Mouse (Mus musculus) embryonic facial prominence, embryonic 10.5 days (tissue): ENCODE data around the gene Rab27a. TPM values are rescaled to one million over a fixed set of nuclear protein-coding genes. Genes with fewer than 3 reads are reported as not detected.
"Not testable (repeated sequence)": the region's sequence is repeated elsewhere in the genome, so short reads cannot be mapped to it uniquely, and the experiment has no call there.

Experiments
- DNase-seq: peaks from one replicate; pipeline ENCODE4 v3.0.0-alpha.2; 2017; ENCODE audit warnings: low spot score
- H3K27ac ChIP-seq: fragments of 300-500 bp; sonication (generic); replicated peaks from 2 replicates; pipeline ENCODE4 v1.5.1; 2016; ENCODE audit warnings: mild to moderate bottlenecking
- H3K27me3 ChIP-seq: fragments of 300-500 bp; sonication (generic); replicated peaks from 2 replicates; pipeline ENCODE4 v1.6.1; 2016; ENCODE audit warnings: low read depth, mild to moderate bottlenecking; ENCODE audit not compliant: poor library complexity, severe bottlenecking
- H3K36me3 ChIP-seq: fragments of 300-500 bp; sonication (generic); replicated peaks from 2 replicates; pipeline ENCODE4 v1.6.1; 2016; ENCODE audit warnings: mild to moderate bottlenecking, moderate library complexity
- H3K4me1 ChIP-seq: fragments of 300-500 bp; sonication (generic); 2 replicates; pipeline ENCODE4 v1.6.1; 2016
- H3K4me3 ChIP-seq: fragments of 300-500 bp; sonication (generic); 2 replicates; pipeline ENCODE4 v1.5.1; 2016; ENCODE audit warnings: mild to moderate bottlenecking, moderate library complexity
- H3K9me3 ChIP-seq: fragments of 300-500 bp; sonication (generic); 2 replicates; pipeline ENCODE4 v1.6.1; 2016; ENCODE audit warnings: mild to moderate bottlenecking
- WGBS: fragments of 180-500 bp; shearing (Covaris S2); methylation state at CpG from one replicate; pipeline ENCODE4 v1.1.7; 2016; 5-methylcytosine and 5-hydroxymethylcytosine counted together
- polyA plus RNA-seq: library from polyadenylated mRNA; unstranded; fragments of >200 nt; fragmentation: Nextera tagmentation; extraction: Ambion mirVana; gene quantifications from 2 replicates; pipeline ENCODE4 v1.2.1, GENCODE M21; 2016

Rab27a gene
- polyA plus RNA-seq, 1 experiment from 2014 or later = 5.3 TPM

DNA sequence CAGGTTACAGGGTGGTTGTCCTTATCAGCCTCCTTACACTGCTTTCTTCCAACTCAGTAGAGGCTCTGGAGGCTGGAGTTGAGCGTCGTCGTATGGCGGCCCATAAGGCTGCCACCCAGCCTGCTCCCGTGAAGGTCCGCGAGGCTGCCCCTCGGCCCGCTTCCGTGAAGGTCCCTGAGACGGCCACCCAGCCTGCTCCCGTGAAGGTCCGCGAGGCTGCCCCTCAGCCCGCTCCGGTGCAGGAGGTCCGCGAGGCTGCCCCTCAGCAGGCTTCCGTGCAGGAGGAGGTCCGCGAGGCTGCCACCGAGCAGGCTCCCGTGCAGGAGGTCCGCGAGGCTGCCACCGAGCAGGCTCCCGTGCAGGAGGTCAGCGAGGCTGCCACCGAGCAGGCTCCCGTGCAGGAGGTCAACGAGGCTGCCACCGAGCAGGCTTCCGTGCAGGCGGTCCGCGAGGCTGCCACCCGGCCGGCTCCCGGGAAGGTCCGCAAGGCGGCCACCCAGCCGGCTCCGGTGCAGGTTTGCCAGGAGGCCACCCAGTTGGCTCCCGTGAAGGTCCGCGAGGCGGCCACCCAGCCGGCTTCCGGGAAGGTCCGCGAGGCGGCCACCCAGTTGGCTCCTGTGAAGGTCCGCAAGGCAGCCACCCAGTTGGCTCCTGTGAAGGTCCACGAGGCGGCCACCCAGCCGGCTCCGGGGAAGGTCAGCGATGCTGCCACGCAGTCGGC lies 58.7 kb downstream of the Rab27a start:
- WGBS = 6% methylated on average over 60 of the region's 60 CpGs
- Histone ChIP-seq H3K27me3 (peaks cover 57% of the 10 kb centered on the region), H3K36me3 (no peaks in the 10 kb centered on the region), H3K4me1 (peaks cover 12% of the 10 kb centered on the region), H3K4me3 (peak overlapping the region; percentile 64), H3K9me3 (no peaks in the 10 kb centered on the region), H3K27ac (peak overlapping the region; percentile 83)
- peak; percentile 73 for DNase-seq

- DNase-seq = no peak
- H3K36me3 ChIP-seq = no peaks in the 10 kb centered on the region
- peak overlapping the region; percentile 64 for H3K4me3 ChIP-seq
- H3K9me3 ChIP-seq = no peaks in the 10 kb centered on the region
- H3K4me1 ChIP-seq = peaks cover 12% of the 10 kb centered on the region
- WGBS = 50% methylated on average over 5 of the region's 5 CpGs
- peaks cover 57% of the 10 kb centered on the region for H3K27me3 ChIP-seq
- H3K27ac ChIP-seq = peak overlapping the region; percentile 83; the same call in 1 of the 2 replicates
Observed at GRCm38 (mm10) chr9:73103880-73104198, 59.2 kb downstream of the Rab27a start.

DNA sequence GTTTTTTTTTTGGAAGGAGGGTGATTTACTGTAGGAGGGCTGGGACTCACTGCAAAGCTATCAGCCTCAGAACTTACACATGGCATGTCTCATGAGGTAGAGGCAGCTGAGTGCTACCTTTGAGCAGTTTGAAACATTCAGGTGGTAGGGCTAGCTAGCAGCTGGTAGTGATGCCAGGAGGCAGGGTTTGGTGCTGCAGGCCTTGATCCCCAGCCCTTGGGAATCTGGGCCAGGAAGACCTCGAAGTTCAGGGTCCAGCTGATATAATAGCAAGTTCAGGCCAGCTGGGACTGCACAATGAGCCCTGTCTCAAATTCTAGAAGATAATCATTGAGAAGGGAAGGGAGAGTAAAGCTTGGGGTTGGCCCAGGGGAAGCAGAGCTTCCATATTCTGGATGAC lies 60.5 kb downstream of the Rab27a start:
- peaks cover 57% of the 10 kb centered on the region for H3K27me3 ChIP-seq
- H3K9me3 ChIP-seq = no peaks in the 10 kb centered on the region
- no peaks in the 10 kb centered on the region for H3K36me3 ChIP-seq
- H3K4me3 ChIP-seq = no peak overlapping the region
- peaks cover 12% of the 10 kb centered on the region for H3K4me1 ChIP-seq
- H3K27ac ChIP-seq = no peak overlapping the region
- no peak for DNase-seq
- WGBS = 60% methylated on average over 1 of the region's 1 CpGs

DNA sequence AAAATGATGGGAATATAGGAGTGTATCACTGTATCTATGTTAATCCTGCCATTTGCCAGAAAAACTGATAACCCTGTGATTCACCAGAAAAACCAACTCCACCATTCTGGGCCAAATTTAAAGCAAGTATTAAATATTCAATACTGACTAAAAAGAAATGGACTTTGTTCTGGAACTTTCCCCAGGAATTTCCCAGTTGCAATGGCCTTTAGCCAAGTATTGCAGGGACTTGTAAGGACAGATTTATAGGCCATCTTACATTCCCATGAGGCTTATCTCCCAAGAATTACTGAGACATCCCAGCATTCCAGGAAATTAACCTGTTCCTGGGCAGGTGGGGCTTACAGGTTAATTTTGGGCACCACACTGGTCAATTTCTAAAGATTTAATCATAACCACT lies 61.1 kb downstream of the Rab27a start:
- DNase-seq = no peak
- Histone ChIP-seq H3K27me3 (peaks cover 57% of the 10 kb centered on the region), H3K9me3 (no peaks in the 10 kb centered on the region)

DNA sequence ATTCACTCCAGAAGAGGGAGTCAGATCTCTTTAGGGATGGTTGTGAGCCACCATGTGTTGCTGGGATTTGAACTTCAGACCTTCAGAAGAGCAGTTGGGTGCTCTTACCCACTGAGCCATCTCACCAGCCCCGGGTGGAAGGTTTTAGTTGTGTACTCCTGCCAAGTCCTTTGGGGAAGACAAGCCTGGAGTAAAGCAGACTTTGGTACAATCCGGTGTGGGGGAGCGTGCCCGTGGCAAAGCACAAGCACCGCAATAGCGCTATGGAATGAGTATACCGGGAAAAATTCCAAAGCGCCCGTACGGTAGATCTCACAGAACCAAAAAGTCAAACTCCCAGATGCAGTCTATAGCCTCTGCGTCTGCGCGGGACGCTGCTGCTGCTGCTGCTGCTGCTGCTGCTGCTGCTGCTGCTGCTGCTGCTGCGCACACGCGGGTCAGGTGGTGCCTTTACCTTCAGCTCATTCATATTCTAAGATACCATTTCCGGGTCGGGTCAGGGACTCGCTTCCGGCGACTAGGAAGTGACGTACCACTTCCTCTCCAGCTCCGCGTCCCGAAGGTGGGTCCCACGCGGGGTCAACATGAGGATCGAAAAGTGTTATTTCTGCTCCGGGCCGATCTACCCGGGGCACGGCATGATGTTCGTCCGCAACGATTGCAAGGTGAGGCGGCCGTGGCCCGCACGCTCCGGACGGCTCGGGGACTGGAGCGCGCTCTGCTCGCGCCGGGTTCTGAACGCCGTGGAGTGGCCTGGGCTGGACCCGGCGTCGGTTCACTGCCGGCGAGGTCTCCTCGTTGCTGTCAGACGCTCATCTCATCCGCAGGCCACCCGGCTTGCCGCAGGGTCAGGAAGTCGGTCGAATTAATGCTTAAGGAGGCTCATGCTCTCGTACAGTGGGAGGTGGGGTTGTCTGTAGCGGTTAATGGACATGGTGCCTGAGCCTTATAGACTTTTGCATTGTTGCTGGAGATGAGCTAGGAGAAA lies 68.6 kb downstream of the Rab27a start, which contains the start of gene Rsl24d1:
TSS of gene Rsl24d1 (plus strand) at position 508 of the 988 bp plus-strand sequence.
- under 1% methylated on average over 64 of the region's 64 CpGs for WGBS
- peak; percentile 90 for DNase-seq
- H3K36me3 ChIP-seq = peaks cover 33% of the 10 kb centered on the region
- peaks cover 11% of the 10 kb centered on the region for H3K4me1 ChIP-seq
- H3K4me3 ChIP-seq = peak within 1 kb of the TSS; percentile 95
- H3K27ac ChIP-seq = peak within 1 kb of the TSS; percentile 87
- no peaks in the 10 kb centered on the region for H3K9me3 ChIP-seq
- H3K27me3 ChIP-seq = no peaks in the 10 kb centered on the region

More for the DNA sequence above, 61.1 kb downstream of the Rab27a start:
- Histone ChIP-seq H3K4me3 (no peak overlapping the region), H3K36me3 (no peaks in the 10 kb centered on the region), H3K4me1 (peaks cover 12% of the 10 kb centered on the region), H3K27ac (no peak overlapping the region)

- not testable (repeated sequence) for H3K27me3 ChIP-seq, DNase-seq, H3K9me3 ChIP-seq, H3K27ac ChIP-seq, H3K4me3 ChIP-seq
- H3K36me3 ChIP-seq = peaks cover 67% of the 10 kb centered on the region
- H3K4me1 ChIP-seq = peaks cover 11% of the 10 kb centered on the region
- 89% methylated on average over 6 of the region's 6 CpGs for WGBS
Observed at GRCm38 (mm10) chr9:73116704-73117103, 72.0 kb downstream of the Rab27a start.

- WGBS = 88% methylated on average over 4 of the region's 4 CpGs
- Histone ChIP-seq H3K9me3 (no peaks in the 10 kb centered on the region), H3K4me3 (no peak overlapping the region), H3K4me1 (peaks cover 7% of the 10 kb centered on the region), H3K27me3 (no peaks in the 10 kb centered on the region), H3K27ac (no peak overlapping the region), H3K36me3 (peaks cover 80% of the 10 kb centered on the region)
- no peak for DNase-seq
Observed at GRCm38 (mm10) chr9:73118012-73118411, 73.4 kb downstream of the Rab27a start.

DNA sequence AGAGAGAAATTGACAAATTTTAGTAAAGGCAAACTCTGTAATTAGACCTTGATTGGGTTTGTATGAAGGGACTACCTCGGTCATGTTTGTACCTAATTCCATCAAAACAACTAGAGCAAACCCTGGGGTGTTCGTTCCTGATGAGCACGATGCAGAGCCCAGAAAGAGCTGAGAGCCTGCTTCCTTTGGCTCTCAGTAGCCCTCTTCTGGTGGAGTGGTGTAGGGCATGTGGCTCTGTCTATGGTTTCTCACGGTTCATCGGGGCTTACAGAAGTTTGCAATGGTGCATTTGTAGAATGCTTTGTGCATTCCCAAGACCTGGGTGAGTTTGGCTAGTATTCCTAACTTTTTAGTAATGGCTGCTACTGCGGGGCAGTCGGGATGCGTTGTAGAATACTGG lies 77.1 kb downstream of the Rab27a start:
- H3K27me3 ChIP-seq = no peaks in the 10 kb centered on the region
- no peaks in the 10 kb centered on the region for H3K9me3 ChIP-seq
- DNase-seq = no peak
- WGBS = 78% methylated on average over 8 of the region's 8 CpGs
- no peaks in the 10 kb centered on the region for H3K4me1 ChIP-seq
- no peak overlapping the region for H3K27ac ChIP-seq
- peaks cover 98% of the 10 kb centered on the region for H3K36me3 ChIP-seq
- H3K4me3 ChIP-seq = no peak overlapping the region

DNA sequence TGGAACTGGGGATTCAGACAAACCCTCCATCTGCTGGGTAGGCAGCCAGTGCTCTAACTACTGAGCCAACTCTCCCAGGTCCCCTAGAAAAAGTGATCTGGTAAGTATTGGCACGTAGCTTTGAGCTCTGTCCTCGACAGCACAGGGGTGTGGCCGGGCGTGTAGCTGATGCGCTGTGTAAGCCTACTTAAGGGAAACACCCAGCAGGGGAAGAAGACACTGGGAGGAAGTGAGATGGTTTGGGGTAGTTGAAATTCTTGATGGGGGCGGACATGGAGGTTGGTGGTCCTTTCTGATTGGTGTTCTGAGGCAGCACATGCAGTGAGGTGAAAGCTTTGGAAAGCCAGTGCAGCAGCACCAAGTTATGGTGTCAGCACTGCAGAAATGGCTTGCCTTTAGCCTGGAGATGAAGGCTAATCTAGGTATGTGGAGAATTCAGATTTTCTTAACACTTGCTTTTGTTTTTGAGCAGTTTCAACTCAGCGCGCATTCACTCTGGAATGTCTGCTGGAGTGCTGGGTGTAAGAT lies 80.5 kb downstream of the Rab27a start:
- H3K9me3 ChIP-seq = no peaks in the 10 kb centered on the region
- no peaks in the 10 kb centered on the region for H3K27me3 ChIP-seq
- no peaks in the 10 kb centered on the region for H3K4me1 ChIP-seq
- no peak overlapping the region for H3K4me3 ChIP-seq
- H3K27ac ChIP-seq = no peak overlapping the region
- H3K36me3 ChIP-seq = peaks cover 100% of the 10 kb centered on the region
- WGBS = 91% methylated on average over 8 of the region's 8 CpGs
- no peak for DNase-seq

DNA sequence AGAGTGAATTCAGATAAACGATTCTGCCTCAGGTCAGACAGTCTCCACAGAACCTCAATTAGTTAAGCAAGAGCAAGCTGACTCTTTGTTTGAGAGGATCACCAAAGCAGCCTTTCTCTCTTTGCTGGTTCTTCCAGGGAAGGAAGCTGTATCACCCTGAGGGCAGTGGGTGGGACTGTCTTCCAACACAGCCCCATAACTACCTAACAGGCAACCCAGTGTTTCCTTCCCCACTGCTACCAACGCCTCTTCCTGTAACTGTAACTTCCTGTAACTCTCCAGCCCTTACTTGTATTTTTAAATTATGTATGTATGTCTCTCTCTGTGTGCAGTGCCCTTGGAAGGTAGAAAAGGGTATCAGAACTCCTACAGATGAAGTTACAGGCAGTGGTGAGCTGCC lies 82.8 kb downstream of the Rab27a start:
- H3K27ac ChIP-seq = no peak overlapping the region
- 63% methylated on average over 2 of the region's 2 CpGs for WGBS
- H3K4me3 ChIP-seq = no peak overlapping the region
- no peaks in the 10 kb centered on the region for H3K27me3 ChIP-seq
- H3K36me3 ChIP-seq = peaks cover 82% of the 10 kb centered on the region
- no peak for DNase-seq
- no peaks in the 10 kb centered on the region for H3K9me3 ChIP-seq
- H3K4me1 ChIP-seq = no peaks in the 10 kb centered on the region

GRCm38 (mm10) chr9:73129875-73130274 lies 85.2 kb downstream of the Rab27a start:
- WGBS = 85% methylated on average over 8 of the region's 8 CpGs
- Histone ChIP-seq H3K27me3 (no peaks in the 10 kb centered on the region), H3K4me1 (no peaks in the 10 kb centered on the region), H3K36me3 (peaks cover 58% of the 10 kb centered on the region), H3K9me3 (no peaks in the 10 kb centered on the region), H3K4me3 (no peak overlapping the region), H3K27ac (no peak overlapping the region)
- no peak for DNase-seq

DNA sequence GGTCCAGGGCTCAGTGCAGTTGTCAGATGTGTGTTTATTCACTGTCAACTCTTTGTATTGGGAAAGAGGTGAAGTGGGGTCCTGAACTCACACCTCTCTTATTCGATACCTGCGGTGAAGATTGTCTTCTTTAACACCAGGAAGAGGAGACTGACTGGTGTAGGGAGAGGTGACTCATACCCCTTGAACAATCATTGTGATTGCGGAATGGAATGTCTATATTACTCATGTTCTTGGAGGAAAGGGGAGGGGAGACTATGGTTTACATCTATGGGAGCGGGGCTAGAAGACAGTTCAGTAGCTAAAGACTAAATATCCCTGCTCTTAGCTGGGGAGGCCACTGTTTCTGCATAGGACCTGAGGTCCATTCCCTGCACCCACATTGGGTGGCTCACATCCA lies 85.9 kb downstream of the Rab27a start:
- Histone ChIP-seq H3K9me3 (no peaks in the 10 kb centered on the region), H3K4me3 (no peak overlapping the region), H3K27me3 (no peaks in the 10 kb centered on the region), H3K36me3 (peaks cover 51% of the 10 kb centered on the region), H3K27ac (no peak overlapping the region), H3K4me1 (no peaks in the 10 kb centered on the region)
- whole genome bisulfite sequencing = 92% methylated on average over 4 of the region's 4 CpGs
- no peak for DNase-seq
